Mouse (Mus musculus): ENCODE measurements around the gene Mon2. TPM values are rescaled to one million over a fixed set of nuclear protein-coding genes. Genes with fewer than 3 reads are reported as not detected.

Gene Mon2
- total RNA-seq, 2 experiments from 2014 or later = 13.8 to 36.7 TPM

Other genes with a start within 250 kb of the Mon2 start
- gene Usp15, start 120.5 kb upstream of the Mon2 start, total RNA-seq (2015; ENCODE audit: low replicate concordance) = 421 and 430 TPM in 2 replicates
- gene Usp15, start 120.5 kb upstream of the Mon2 start, total RNA-seq (2017; ENCODE audit: low replicate concordance) = 1,103 and 1,309 TPM in 2 replicates
- gene Fam19a2, start 187.5 kb upstream of the Mon2 start, total RNA-seq (2015; ENCODE audit: low replicate concordance) = not detected in 2 replicates
- gene Fam19a2, start 187.5 kb upstream of the Mon2 start, total RNA-seq (2017; ENCODE audit: low replicate concordance) = not detected in 2 replicates

Measured in erythroblast, adult 5-6 weeks (primary cell).